Mouse (Mus musculus) adrenal gland, adult (tissue): Measurements from ENCODE around the gene Srsf2.

Experiments used
- DNase-seq, 2 experiments: peaks; one replicate each; pipeline ENCODE4 v3.0.0; 2022 to 2023; ENCODE audit warnings: low spot score in 1 of 2; ENCODE audit not compliant: inconsistent age in 2 of 2

The Srsf2 gene

GRCm38 (mm10) chr11:116810983-116811901 lies 41.7 kb downstream of the Srsf2 start:
- peak; percentile 80 to 87 for DNase-seq

GRCm38 (mm10) chr11:116810528-116810927 lies 42.4 kb downstream of the Srsf2 start:
- DNase-seq = no peak

DNA sequence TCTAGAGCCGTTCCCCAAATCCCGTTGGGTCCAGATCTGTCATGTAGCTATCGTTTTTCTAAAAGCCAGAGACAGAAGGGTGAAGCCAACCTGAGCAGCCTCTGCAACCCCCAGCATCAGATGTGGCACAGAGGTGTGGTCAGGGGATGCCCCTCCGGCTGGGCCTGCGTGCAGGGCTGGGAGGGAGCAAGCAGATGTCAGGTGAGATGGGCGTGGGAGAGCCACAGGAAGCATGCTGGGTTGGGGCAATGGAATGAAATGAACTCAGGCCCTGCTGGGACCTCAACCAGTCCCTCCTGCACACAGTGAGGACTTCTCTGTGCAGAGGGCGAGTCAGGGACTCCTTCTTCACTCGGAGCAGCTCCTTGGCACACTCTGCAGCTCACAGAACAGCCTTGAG lies 43.4 kb downstream of the Srsf2 start:
- DNase-seq = peak in 1 of 2 experiments; percentile 26

DNA sequence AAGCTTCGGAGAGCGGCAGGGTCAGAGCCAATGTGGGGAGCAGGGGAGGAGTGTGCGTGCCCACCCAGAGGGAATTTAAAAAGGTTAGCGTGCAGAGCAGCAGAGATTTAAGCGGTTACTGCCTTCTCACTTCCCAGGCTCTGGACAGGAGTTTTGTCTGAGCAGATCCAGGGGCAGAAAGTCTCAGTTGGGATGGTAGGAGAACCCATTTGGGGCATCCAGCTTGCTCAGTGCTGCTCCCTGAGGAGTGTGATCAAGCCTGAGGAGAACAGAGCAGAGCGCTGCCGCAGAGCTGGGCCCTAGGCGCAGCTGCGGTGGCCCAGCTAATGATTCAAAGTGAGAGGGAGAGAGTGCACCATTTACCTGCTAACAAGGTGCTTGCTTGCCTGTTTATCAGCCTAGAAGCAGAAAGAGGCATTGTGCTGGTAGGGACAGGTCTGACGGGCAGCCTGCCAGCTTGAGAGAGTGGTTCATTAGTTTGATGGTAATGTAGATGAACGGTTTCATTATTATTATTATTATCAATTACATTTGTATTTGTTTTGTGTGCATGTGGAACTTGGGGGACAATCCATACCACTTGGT lies 44.0 kb downstream of the Srsf2 start:
- no peak for DNase-seq

DNA sequence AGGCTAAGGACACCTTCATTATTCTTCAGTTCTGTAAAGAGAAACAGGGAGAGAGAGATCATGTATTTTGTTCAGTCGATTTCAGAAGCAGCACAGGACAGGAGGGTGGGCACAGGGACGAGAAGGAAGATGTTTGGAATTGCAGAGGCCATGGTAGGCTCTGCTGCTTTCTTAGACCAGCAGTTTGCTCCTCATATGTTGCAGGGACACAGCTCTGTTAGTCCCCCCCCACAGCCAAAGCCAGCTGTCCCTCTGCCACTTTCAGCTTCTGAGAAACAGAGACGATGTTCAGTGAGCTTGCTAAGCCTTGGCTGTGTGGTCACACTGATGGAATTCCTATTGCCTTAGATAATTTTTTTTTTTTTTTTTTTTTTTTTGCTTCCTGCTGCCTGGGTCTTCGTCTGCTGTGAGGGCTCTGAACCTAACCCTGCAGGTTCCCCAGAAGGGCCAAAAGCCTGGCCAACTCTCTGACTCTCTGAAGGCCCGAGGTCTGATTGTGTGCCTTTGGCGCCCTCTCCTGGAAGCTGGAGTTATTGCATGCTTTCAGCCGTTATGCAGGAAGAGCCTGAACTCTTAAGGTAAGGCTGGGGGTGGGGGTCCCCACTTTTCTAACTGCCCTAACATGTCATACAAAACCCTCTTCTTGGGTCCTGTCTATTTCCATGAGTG lies 44.8 kb downstream of the Srsf2 start:
- DNase-seq = peak; percentile 88 to 95

DNA sequence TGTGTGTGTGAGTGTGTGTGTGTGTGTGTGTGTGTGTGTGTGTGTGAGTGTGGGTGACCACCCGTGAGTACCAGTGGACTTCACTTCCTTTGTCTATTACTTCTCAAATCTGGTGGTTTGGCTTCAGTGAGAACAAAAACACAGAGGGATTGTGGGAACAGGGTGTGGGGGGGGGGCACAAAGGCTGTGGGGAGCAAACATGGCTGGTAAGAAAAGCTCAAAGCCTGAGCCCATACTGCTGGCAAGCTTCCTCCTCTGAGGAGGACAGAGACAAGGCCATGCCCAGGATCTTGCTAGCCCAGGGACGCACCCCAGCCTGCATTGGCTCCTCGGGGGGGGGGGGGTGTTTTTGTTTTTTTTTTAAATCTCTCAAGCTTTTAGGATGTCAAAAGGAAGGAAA lies 45.4 kb downstream of the Srsf2 start:
- DNase-seq = peak; percentile 25 to 64

- peak in 1 of 2 experiments; percentile 48 for DNase-seq
Observed at GRCm38 (mm10) chr11:116807116-116807515, 45.8 kb downstream of the Srsf2 start.

- DNase-seq = peak in 1 of 2 experiments; percentile 41
Observed at GRCm38 (mm10) chr11:116806136-116807071, 46.5 kb downstream of the Srsf2 start.

- DNase-seq = no peak
Observed at GRCm38 (mm10) chr11:116802709-116803108, 50.2 kb downstream of the Srsf2 start.

DNA sequence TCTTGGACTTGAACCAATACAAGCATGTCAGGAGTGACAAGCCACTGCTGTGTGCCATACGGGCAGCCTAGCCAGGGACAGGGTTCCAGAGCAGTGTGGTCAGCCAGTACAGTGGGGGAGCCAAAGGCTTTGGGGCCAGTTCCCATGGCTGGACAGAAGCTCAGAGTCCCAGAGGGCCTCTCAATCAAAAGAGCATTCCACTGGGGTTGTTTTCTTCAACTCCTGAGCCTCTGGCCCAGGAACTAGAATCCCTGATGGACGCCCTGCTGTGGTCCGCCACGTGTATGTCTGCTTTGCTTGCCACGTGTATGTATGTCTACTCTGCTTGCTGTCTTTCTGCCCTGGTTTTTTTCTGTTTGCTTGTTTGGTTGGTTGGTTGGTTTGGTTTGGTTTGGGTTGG lies 51.8 kb downstream of the Srsf2 start:
- DNase-seq = no peak
